Mouse (Mus musculus): Measurements from ENCODE around the gene Abl2. TPM values are rescaled to one million over a fixed set of nuclear protein-coding genes. Genes with fewer than 3 reads are reported as not detected.

Gene Abl2
- total and polyA plus RNA-seq, 3 experiments = 10.0 to 19.8 (median 15.5) TPM

DNA sequence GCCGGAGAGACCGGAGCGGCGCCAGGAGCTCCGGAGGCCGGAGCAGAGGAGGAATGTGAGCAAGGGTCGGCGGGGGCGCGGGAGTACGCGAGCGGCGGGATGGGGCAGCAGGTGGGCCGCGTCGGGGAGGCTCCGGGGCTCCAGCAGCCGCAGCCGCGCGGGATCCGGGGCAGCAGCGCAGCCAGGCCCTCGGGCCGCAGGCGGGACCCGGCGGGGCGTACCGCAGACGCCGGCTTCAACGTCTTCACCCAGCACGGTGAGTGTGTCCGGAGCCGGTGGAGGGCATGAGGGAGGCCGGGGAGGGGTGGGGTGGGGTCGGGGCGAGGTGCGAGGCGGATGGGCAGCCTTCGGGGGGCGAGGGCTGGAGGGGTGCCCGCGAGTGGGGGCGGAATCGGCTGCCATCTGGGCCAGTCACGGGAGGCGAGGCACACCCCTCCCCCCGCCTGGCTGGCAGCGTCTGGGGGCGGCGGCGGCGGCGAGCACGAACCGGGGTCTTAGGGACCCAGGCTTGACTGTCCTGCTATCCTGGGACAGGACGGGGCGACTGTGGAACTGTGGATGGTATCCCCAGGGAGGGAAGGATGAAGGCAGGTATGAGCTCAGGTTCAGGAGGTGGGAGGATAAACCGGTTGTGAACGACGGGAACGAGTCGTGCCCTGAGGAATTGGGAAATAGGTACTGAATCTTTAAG is 509 bp downstream of the Abl2 start:
- Histone ChIP-seq H3K9ac (ENCODE audit: insufficient read depth, low read depth) (peak overlapping the region; percentile 95), H3K4me2 (ENCODE audit: insufficient read depth, low read depth, poor library complexity, severe bottlenecking) (peak overlapping the region; percentile 97), H3K4me3 (replicated peaks in 1 of 3; ENCODE audit: low read depth in 2 of 3, low read length in 2 of 3, poor library complexity in 1 of 3) (peak overlapping the region; percentile 77 to 96 (median 90)), H3K27me3 (replicated peaks) (no peaks in the 10 kb centered on the region), H3K79me2 (replicated peaks; ENCODE audit: control insufficient read depth, extremely low read depth, insufficient read depth, poor library complexity, severe bottlenecking) (peaks cover 30% of the 10 kb centered on the region), H3K27ac (ENCODE audit: insufficient read depth, low read depth) (no peak overlapping the region), H3K4me1 (ENCODE audit: control insufficient read depth in 1 of 2, insufficient read depth in 2 of 2) (peaks cover 0 to 12% of the 10 kb centered on the region in 2 experiments; a peak in 2 of 4 replicates), H3K9me3 (replicated peaks; ENCODE audit: low read length) (no peaks in the 10 kb centered on the region), H3K36me3 (replicated peaks in 1 of 2; ENCODE audit: control insufficient read depth in 1 of 2, insufficient read depth in 1 of 2, low read length in 1 of 2) (peaks cover 0 to 15% of the 10 kb centered on the region in 2 experiments)
- in situ Hi-C loops (cut with MboI; ENCODE audit: low pct_ligation_motif_present, low pct_unique_long_range_greater_than_20kb, low sequenced_read_pairs) (no loop called here), dilution Hi-C loops (cut with MboI; ENCODE audit: extremely low pct_ligation_motif_present, extremely low pct_unique_long_range_greater_than_20kb, low sequenced_read_pairs) (no loop called here)
- DNase-seq (ENCODE audit: extremely low read depth) = peak; percentile 17
- TF ChIP-seq CHD2 (IDR thresholded peaks at IDR 0.05; ENCODE audit: low read length) (no peak), JUN (IDR thresholded peaks at IDR 0.05; ENCODE audit: insufficient read depth, low read depth, low read length) (no peak), BHLHE40 (IDR thresholded peaks at IDR 0.05; ENCODE audit: low read depth, low read length) (peak; percentile 47), ETS1 (conservative IDR thresholded peaks at IDR 0.05; ENCODE audit: low read depth, low read length) (no peak), POLR2AphosphoS2 (IDR thresholded peaks at IDR 0.05; ENCODE audit: low read depth, low read length) (no peak), ELF1 (IDR thresholded peaks at IDR 0.05; ENCODE audit: low read depth, low read length) (no peak), HCFC1 (IDR thresholded peaks at IDR 0.05; ENCODE audit: low read depth, low read length) (peak; percentile 1; the same call in 1 of the 2 replicates)

- in situ Hi-C loops (cut with MboI; ENCODE audit: low pct_ligation_motif_present, low pct_unique_long_range_greater_than_20kb, low sequenced_read_pairs) = no loop called here
- dilution Hi-C loops (cut with MboI; ENCODE audit: extremely low pct_ligation_motif_present, extremely low pct_unique_long_range_greater_than_20kb, low sequenced_read_pairs) = no loop called here
These were observed 1.0 kb downstream of the Abl2 start for GRCm38 (mm10) chr1:156559641-156560020.

DNA sequence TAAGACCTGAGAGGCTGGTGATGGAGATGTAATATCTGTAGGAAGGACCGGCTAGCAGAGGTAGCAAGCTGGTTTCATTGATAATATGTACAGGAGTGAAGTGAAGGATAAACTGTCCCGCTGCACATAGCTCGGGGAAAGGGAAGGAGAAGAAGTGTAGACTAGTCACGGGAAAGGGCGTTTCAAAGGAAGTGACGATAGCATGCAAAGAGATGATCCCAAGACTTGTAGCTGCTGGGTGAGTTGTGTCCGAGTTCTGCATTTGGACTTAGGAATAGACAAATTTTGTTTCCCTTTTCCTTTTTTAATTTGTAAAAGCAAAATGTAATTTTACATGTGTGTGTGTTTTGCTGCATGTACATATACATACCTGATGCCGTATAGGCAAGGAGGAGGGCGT is 1.9 kb downstream of the Abl2 start:
- H3K4me1 ChIP-seq (ENCODE audit: control insufficient read depth in 1 of 2, insufficient read depth in 2 of 2) = peaks cover 0 to 12% of the 10 kb centered on the region in 2 experiments; a peak in 2 of 4 replicates
- TF ChIP-seq JUND (conservative IDR thresholded peaks at IDR 0.05; ENCODE audit: low read depth, low read length) (no peak), CTCF (conservative IDR thresholded peaks at IDR 0.05 in 1 of 2, IDR thresholded peaks at IDR 0.05 in 1 of 2; ENCODE audit: low read depth in 2 of 2, low read length in 2 of 2) (no peak), TBP (conservative IDR thresholded peaks at IDR 0.05; ENCODE audit: low read depth, low read length) (no peak), RAD21 (IDR thresholded peaks at IDR 0.05; ENCODE audit: low read depth, low read length) (no peak), POLR2AphosphoS2 (IDR thresholded peaks at IDR 0.05; ENCODE audit: low read depth, low read length) (no peak), POLR2A (IDR thresholded peaks at IDR 0.05; ENCODE audit: low read depth, low read length) (no peak), JUN (IDR thresholded peaks at IDR 0.05; ENCODE audit: insufficient read depth, low read depth, low read length) (no peak), TCF12 (IDR thresholded peaks at IDR 0.05; ENCODE audit: low read depth, low read length) (no peak), SIN3A (IDR thresholded peaks at IDR 0.05; ENCODE audit: low read length) (no peak), ELF1 (IDR thresholded peaks at IDR 0.05; ENCODE audit: low read depth, low read length) (no peak), BHLHE40 (IDR thresholded peaks at IDR 0.05; ENCODE audit: low read depth, low read length) (no peak), MAFK (IDR thresholded peaks at IDR 0.05; ENCODE audit: insufficient replicate concordance, low read length) (no peak), MAZ (IDR thresholded peaks at IDR 0.05; ENCODE audit: low read depth, low read length) (no peak)

More at GRCm38 (mm10) chr1:156559641-156560020, 1.0 kb downstream of the Abl2 start:
- H3K79me2 ChIP-seq (replicated peaks; ENCODE audit: control insufficient read depth, extremely low read depth, insufficient read depth, poor library complexity, severe bottlenecking) = peaks cover 30% of the 10 kb centered on the region
- H3K36me3 ChIP-seq (replicated peaks in 1 of 2; ENCODE audit: control insufficient read depth in 1 of 2, insufficient read depth in 1 of 2, low read length in 1 of 2) = peaks cover 0 to 16% of the 10 kb centered on the region in 2 experiments
- no peak for DNase-seq (ENCODE audit: extremely low read depth)
- no peaks in the 10 kb centered on the region for H3K9me3 ChIP-seq (replicated peaks; ENCODE audit: low read length)
- peak overlapping the region; percentile 97 for H3K4me2 ChIP-seq (ENCODE audit: insufficient read depth, low read depth, poor library complexity, severe bottlenecking)
- H3K27me3 ChIP-seq (replicated peaks) = no peaks in the 10 kb centered on the region
- TF ChIP-seq MYC (IDR thresholded peaks at IDR 0.05; ENCODE audit: low read depth, low read length) (0 out of 2 replicates have a peak, but pooled peaks have one; percentile 16), ZMIZ1 (IDR thresholded peaks at IDR 0.05; ENCODE audit: low read depth, low read length) (no peak)
- H3K4me1 ChIP-seq (ENCODE audit: control insufficient read depth in 1 of 2, insufficient read depth in 2 of 2) = peaks cover 0 to 12% of the 10 kb centered on the region in 2 experiments; a peak in 2 of 4 replicates
- H3K4me3 ChIP-seq (replicated peaks in 1 of 3; ENCODE audit: low read depth in 2 of 3, low read length in 2 of 3, poor library complexity in 1 of 3) = peak overlapping the region; percentile 77 to 96 (median 90)
- peak overlapping the region; percentile 95 for H3K9ac ChIP-seq (ENCODE audit: insufficient read depth, low read depth)
- no peak overlapping the region for H3K27ac ChIP-seq (ENCODE audit: insufficient read depth, low read depth)

More for the DNA sequence above, 1.9 kb downstream of the Abl2 start:
- Histone ChIP-seq H3K4me3 (replicated peaks in 1 of 3; ENCODE audit: low read depth in 2 of 3, low read length in 2 of 3, poor library complexity in 1 of 3) (no peak overlapping the region), H3K36me3 (replicated peaks in 1 of 2; ENCODE audit: control insufficient read depth in 1 of 2, insufficient read depth in 1 of 2, low read length in 1 of 2) (peaks cover 0 to 22% of the 10 kb centered on the region in 2 experiments), H3K9me3 (replicated peaks; ENCODE audit: low read length) (no peaks in the 10 kb centered on the region), H3K79me2 (replicated peaks; ENCODE audit: control insufficient read depth, extremely low read depth, insufficient read depth, poor library complexity, severe bottlenecking) (peaks cover 32% of the 10 kb centered on the region), H3K27ac (ENCODE audit: insufficient read depth, low read depth) (no peak overlapping the region), H3K27me3 (replicated peaks) (no peaks in the 10 kb centered on the region), H3K9ac (ENCODE audit: insufficient read depth, low read depth) (no peak overlapping the region), H3K4me2 (ENCODE audit: insufficient read depth, low read depth, poor library complexity, severe bottlenecking) (no peak overlapping the region)
- dilution Hi-C loops (cut with MboI; ENCODE audit: extremely low pct_ligation_motif_present, extremely low pct_unique_long_range_greater_than_20kb, low sequenced_read_pairs) (no loop called here), in situ Hi-C loops (cut with MboI; ENCODE audit: low pct_ligation_motif_present, low pct_unique_long_range_greater_than_20kb, low sequenced_read_pairs) (no loop called here)
- DNase-seq (ENCODE audit: extremely low read depth) = no peak
